Mouse (Mus musculus): ENCODE data around the gene Atp10a.

DNA sequence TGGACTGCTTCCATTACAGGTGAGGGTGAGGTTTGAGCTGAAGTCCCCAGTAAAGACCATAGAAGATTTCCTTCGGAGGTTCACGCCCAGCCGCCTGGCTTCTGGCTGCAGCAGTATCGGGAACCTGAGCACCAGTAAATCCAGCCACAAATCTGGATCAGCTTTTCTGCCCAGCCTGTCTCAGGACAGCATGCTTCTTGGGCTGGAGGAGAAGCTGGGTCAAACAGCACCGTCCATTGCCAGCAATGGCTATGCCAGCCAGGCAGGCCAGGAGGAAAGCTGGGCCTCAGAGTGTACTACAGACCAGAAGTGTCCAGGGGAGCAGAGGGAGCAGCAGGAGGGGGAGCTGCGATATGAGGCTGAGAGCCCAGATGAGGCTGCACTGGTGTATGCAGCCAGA lies 141.3 kb downstream of the Atp10a start:
- no peak for TF ChIP-seq POLR2A (IDR thresholded peaks at IDR 0.05; ENCODE audit: insufficient read depth, low read length)
- no peak for TF ChIP-seq CTCF (IDR thresholded peaks at IDR 0.05; ENCODE audit: low read depth, low read length)
- no peak for TF ChIP-seq EP300 (IDR thresholded peaks at IDR 0.05; ENCODE audit: insufficient read depth, low read depth, low read length)

Measured in ES-Bruce4 (cell line).